Mouse (Mus musculus): ENCODE measurements around the gene Galnt7. TPM values are rescaled to one million over a fixed set of nuclear protein-coding genes. Genes with fewer than 3 reads are reported as not detected.

Galnt7 gene
- polyA plus RNA-seq, 1 experiment from 2014 or later = 22.4 TPM

DNA sequence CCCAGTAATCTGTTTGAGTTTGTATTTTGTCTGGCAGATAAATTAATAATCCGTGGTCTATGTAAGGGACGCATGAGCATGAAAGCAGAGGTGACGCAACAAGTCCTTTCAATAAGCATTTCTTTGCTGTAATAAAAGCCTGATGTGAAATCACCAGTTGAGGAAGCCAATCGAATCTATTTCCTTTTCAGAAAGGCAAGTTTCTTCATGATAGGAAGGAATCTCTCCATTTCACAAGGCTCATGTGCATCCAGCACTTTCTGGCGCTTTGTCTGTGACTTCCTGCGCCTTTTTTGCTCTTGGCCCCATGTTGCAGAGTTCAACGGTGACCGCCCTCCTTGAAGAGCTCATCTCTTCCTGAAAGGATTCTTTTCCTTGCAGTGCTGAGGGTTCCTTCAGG lies 173.1 kb downstream of the Galnt7 start:
- H3K4me1 ChIP-seq (ENCODE audit: insufficient read depth, low read length) = no peaks in the 10 kb centered on the region
- peaks cover 18% of the 10 kb centered on the region for H3K36me3 ChIP-seq (ENCODE audit: insufficient read depth, low read length)
- H3K9ac ChIP-seq (replicated peaks; ENCODE audit: low read length) = no peak overlapping the region
- no peak overlapping the region for H3K4me3 ChIP-seq (ENCODE audit: low read length)
- H3K4me2 ChIP-seq (replicated peaks; ENCODE audit: low read depth, low read length) = no peak overlapping the region
- WGBS = 96% methylated on average over 8 of the region's 8 CpGs
- H3K9me3 ChIP-seq (ENCODE audit: low read length) = no peaks in the 10 kb centered on the region
- no peak overlapping the region for H3K27ac ChIP-seq (ENCODE audit: low read length)
- no peaks in the 10 kb centered on the region for H3K27me3 ChIP-seq (ENCODE audit: insufficient read depth, low read length)
- no peak for ATAC-seq (ENCODE audit: low FRiP score, low TSS enrichment)

GRCm38 (mm10) chr8:57478406-57478805 lies 174.4 kb downstream of the Galnt7 start:
- WGBS = 47% methylated on average over 3 of the region's 3 CpGs
- no peak for ATAC-seq (ENCODE audit: low FRiP score, low TSS enrichment)
- H3K27me3 ChIP-seq (ENCODE audit: insufficient read depth, low read length) = no peaks in the 10 kb centered on the region
- H3K9me3 ChIP-seq (ENCODE audit: low read length) = no peaks in the 10 kb centered on the region
- H3K9ac ChIP-seq (replicated peaks; ENCODE audit: low read length) = no peak overlapping the region
- H3K4me1 ChIP-seq (ENCODE audit: insufficient read depth, low read length) = no peaks in the 10 kb centered on the region
- peaks cover 15% of the 10 kb centered on the region for H3K36me3 ChIP-seq (ENCODE audit: insufficient read depth, low read length)
- H3K27ac ChIP-seq (ENCODE audit: low read length) = no peak overlapping the region
- no peak overlapping the region for H3K4me3 ChIP-seq (ENCODE audit: low read length)
- H3K4me2 ChIP-seq (replicated peaks; ENCODE audit: low read depth, low read length) = no peak overlapping the region

Other genes starting within 250 kb of the Galnt7 start
- not detected in 2 replicates for gene Scrg1, start 197.1 kb downstream of the Galnt7 start, polyA plus RNA-seq (2015; fragmentation: Nextera tagmentation; extraction: Ambion mirVana)
- 29.0 and 32.5 TPM in 2 replicates for gene Sap30, start 165.2 kb downstream of the Galnt7 start, polyA plus RNA-seq (2015; fragmentation: Nextera tagmentation; extraction: Ambion mirVana)
- 309 and 369 TPM in 2 replicates for gene Hmgb2, start 141.1 kb downstream of the Galnt7 start, polyA plus RNA-seq (2015; fragmentation: Nextera tagmentation; extraction: Ambion mirVana)

Data from kidney, embryonic 16.5 days (tissue).